Mouse (Mus musculus) bone marrow macrophage, adult 2 months (primary cell): Measurements from ENCODE around the gene Ube2h.

ENCODE experiments used
- CTCF ChIP-seq: IDR thresholded peaks from 2 replicates; pipeline ENCODE4 v1.5.1; 2012; ENCODE audit warnings: low read depth, mild to moderate bottlenecking, low read length, moderate library complexity
- POLR2A ChIP-seq: IDR thresholded peaks from 2 replicates; pipeline ENCODE4 v1.6.1; 2012; ENCODE audit warnings: mild to moderate bottlenecking, low read depth, low read length, borderline replicate concordance

DNA sequence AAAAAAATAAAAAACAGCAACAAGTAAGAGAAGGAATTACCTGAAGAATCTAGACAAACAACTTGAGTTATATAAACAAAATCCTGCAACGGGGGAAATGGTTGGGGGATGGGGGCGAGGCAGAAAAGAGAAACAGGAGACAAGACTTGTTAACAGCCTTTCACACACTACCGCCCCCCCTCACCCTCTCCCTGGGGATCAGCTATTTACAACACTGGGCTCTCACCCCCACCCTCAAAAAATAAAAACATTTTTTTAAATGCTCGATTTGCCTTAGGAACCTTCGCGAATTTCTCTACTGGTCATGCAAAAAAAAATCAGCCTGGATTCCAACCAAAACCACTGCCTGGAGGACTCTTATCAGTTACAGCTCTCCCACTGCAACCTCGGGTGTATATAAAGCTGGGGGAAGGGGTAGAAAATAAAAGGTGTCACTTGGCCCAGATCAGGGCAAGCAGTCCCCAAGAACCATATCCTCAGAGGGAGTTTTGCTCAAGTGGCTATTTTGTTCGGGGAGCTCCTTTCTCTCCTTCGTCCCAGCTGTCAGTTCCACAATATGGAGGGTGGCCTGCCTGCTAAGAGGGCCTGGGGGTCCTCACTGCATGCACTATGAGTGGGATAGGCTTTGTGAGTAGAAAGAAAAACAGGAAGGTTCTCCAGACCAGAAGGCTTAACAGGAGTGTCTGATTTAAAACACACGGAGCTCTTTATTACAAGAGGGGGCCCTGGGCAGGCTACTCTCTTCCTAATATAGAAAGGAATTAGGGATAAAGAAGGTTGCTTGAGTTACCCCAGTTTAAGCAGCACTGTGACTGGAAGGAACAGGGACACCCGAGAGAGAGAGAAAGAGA lies 1.3 kb downstream of the Ube2h start:
- TF ChIP-seq POLR2A (no peak), CTCF (no peak)
